Mouse (Mus musculus) telencephalon, adult 2 months (tissue): ENCODE measurements around the gene Phactr2.

Experiments
- DNase-seq: peaks from one replicate; pipeline ENCODE4 v3.0.0-alpha.2; 2011; ENCODE audit warnings: low read depth, low spot score

Phactr2 gene

GRCm38 (mm10) chr10:13401971-13402370, 72.2 kb downstream of the Phactr2 start:
- DNase-seq, result no peak

- DNase-seq, result no peak
Measured at GRCm38 (mm10) chr10:13395753-13396152, 78.5 kb downstream of the Phactr2 start.

GRCm38 (mm10) chr10:13394000-13394399, 80.2 kb downstream of the Phactr2 start:
- DNase-seq, result no peak

GRCm38 (mm10) chr10:13388116-13388922, 85.9 kb downstream of the Phactr2 start:
- DNase-seq, result no peak

- DNase-seq, result no peak
Measured at GRCm38 (mm10) chr10:13384866-13385265, 89.3 kb downstream of the Phactr2 start.

DNA sequence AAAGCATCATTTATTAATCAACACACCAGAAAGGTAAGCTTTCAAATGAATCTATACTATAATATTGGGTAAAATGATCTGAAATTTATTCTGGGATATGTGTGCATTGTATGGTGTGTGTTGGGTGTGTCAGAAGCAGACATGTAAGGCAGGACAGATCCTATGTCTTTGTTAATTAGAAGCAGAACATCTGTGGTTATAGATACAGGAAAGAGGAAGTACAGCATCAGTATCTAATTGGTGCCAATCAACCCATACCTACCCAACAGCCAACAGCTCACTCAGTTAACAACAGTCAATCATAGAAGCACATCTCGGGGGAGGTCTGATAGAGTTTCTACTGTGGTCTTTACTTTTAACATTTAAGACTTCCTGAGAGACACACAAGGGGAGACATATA, 96.3 kb downstream of the Phactr2 start:
- no peak for DNase-seq

GRCm38 (mm10) chr10:13376428-13377260, 97.6 kb downstream of the Phactr2 start:
- DNase-seq, result no peak

GRCm38 (mm10) chr10:13375820-13376219, 98.4 kb downstream of the Phactr2 start:
- no peak for DNase-seq

DNA sequence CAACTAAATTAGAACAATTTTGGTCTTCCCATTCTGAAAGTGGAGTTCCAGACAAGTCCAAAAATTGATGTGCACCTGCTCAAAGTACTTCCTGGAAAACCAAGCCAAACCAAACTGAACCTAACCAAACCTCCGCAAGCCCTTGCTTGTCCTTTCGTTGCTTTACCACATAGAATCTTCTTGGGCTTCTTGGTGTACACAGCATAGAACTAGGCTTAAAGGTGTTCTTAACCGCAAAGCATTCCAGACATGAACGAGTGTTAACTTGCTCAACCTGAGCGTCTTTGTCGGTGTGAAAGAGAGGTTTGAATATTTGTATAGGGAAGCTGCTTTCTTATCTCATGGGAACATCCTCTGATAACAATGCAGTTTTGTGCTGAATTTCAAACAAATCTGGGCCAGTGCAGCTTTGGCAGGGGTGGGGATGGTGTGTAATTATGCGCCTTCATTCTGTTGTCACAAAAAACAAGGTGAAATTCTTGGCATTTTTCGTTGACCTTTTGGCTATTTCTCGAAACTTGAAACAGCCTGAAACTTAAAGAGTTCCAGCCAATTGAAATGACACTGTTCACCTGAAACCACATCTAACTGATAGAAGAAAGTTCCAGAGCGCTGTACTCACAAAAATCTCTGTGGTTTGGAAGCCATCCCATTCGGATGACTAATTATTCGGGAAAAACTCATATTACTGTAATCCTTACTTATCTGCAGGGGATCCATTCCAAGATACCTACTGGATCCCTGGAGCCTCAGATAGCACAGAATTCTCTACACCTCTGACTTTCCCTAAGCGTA, 104.4 kb downstream of the Phactr2 start:
- DNase-seq, result no peak

GRCm38 (mm10) chr10:13364286-13364580, 110.0 kb downstream of the Phactr2 start:
- no peak for DNase-seq

- DNase-seq, result no peak
Measured at GRCm38 (mm10) chr10:13363499-13364285, 110.5 kb downstream of the Phactr2 start.

DNA sequence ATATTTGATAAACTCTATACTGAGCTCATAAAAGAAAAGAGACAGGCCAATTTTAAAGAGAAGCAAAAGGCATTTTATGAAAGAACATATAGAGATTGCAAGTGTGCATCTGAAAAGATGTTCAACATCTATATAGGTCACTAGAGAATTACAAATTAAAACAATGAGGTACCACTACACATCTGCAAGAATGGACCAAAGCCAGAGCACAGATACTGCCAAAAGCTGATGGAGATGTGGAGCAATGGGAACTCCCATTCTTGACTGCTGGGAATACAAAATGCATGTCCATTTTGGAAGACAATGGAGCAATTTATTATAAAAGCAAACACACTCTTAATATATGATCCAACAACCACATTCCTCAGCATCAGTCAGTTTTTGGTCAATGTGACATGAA, 113.3 kb downstream of the Phactr2 start:
- no peak for DNase-seq

DNA sequence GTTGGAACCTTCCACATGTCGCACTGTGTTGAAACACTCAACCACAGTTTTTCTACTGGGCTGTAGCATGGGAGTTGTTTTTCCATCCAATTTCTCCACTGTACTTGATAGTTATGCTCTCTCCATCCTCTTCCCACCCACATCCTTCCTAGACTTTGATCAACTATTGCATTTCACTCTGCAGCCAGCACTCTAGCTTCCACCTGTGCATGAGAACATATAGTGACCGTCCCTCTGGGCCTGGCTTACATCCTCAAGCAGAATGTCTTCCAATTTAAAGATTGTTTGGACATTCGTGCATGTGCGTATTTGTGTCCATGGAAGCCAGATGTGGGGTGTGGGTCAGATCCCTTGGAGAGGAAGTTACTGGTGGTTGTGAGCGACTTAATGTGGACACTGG, 114.4 kb downstream of the Phactr2 start:
- DNase-seq, result no peak

GRCm38 (mm10) chr10:13358679-13359078, 115.5 kb downstream of the Phactr2 start:
- no peak for DNase-seq

DNA sequence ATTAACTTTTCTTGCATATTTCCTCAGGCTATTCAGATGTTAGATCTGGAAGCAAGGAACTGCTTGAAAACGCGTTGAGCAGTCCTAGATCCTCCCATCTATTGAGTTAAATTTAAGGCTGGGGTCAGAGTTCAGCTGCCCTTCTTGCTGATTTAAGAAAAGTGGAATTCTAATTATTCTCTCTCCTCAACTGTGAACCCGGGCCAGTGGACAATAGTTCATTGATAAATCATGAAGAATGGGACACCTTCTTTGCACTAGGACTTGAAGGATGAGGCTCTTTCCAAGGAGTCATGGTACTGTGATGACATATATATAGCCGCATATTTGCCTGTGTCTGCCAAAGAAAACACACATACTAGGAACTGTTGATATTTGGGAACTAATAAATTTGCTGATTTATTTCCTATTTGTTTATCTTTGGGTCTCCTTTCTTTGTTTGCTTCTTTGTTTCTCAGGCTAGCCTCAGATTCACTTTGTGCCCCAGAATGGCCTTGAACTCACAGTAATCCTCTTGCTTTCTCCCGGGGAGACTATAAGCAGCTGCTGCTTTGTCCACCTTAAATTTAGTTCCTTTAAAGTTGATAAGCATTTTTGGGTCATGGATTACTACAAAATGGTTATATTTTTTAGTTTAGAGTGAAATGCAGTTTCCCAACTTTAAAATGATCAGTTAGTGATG, 127.5 kb downstream of the Phactr2 start:
- no peak for DNase-seq

GRCm38 (mm10) chr10:13340583-13340982, 133.6 kb downstream of the Phactr2 start:
- no peak for DNase-seq

DNA sequence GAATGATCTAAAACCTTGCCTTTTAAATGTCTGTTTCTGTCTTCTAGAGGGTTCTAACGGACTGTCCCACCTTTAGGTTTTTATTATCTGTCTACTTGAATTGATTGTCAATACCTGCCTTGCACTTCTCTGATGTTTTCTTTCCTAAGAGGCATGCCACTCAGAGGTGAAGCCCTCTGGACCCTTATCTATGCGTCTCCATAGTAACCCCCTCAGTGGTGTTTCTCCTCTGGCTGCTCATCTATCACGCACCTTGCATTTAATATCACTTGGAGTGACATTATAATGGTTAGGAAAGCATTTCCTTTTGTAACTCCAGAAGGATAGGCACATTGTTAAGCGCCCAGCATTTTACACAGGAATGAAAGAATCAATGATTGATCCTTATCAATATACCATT, 137.2 kb downstream of the Phactr2 start:
- DNase-seq, result no peak

GRCm38 (mm10) chr10:13335814-13336213, 138.4 kb downstream of the Phactr2 start:
- DNase-seq, result no peak

GRCm38 (mm10) chr10:13335347-13335746, 138.9 kb downstream of the Phactr2 start:
- DNase-seq, result no peak

DNA sequence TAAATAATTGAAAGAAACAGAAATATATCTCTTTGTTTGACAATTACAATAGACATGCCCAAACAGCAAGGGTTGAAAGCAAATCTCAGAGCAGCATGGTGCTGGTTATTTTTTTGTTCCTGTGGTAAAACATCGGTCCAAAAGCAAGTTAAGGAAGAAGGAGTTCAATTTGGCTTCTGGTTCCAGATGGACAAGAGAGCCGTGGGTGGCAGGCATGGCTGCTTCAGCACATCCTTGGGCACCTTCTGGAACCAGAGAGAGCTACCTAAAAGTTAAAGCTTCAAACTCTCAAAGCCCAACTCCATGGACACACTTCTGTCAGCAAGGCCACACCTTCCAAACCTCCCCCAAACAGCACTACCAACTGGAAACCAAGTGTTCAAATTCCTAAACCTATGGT, 140.4 kb downstream of the Phactr2 start:
- DNase-seq, result no peak

GRCm38 (mm10) chr10:13332985-13333384, 141.2 kb downstream of the Phactr2 start:
- no peak for DNase-seq
